Mouse (Mus musculus) megakaryocyte, embryonic 14.5 days (primary cell): Measurements from ENCODE around the gene Sucnr1.

ENCODE experiments used
- FLI1 ChIP-seq: IDR thresholded peaks from 2 replicates; pipeline ENCODE4 v1.6.1; 2012; ENCODE audit warnings: low read length, inconsistent platforms, mixed read lengths
- GATA1 ChIP-seq: IDR thresholded peaks from 3 replicates; pipeline ENCODE4 v1.6.1; 2012; ENCODE audit warnings: mixed read lengths, low read length, inconsistent platforms, borderline replicate concordance

- no peak for TF ChIP-seq GATA1
- no peak for TF ChIP-seq FLI1
Measured at GRCm38 (mm10) chr3:60057070-60057808, 24.4 kb upstream of the Sucnr1 start.
